Mouse (Mus musculus) pancreas, adult 10 weeks (tissue): ENCODE data around the gene Bbs12. TPM values are rescaled to one million over a fixed set of nuclear protein-coding genes. Genes with fewer than 3 reads are reported as not detected.

Experiments
- polyA plus RNA-seq: library from polyadenylated mRNA; stranded (reverse); fragments of 350-450 nt; fragmentation: Illumina TruSeq; extraction: RNeasy Lipid Tissue Mini Kit (QIAGEN cat#74804); gene quantifications from one replicate; pipeline ENCODE4 v1.2.3, GENCODE M21; 2015; ENCODE audit warnings: low read depth, low replicate concordance; ENCODE audit not compliant: insufficient read depth

Bbs12 gene
- 1.8 TPM for polyA plus RNA-seq

GRCm38 (mm10) chr3:37312370-37312941 is at the start of gene Bbs12, which contains the start of gene Cetn4:
Gene Bbs12 (plus strand): TSS chr3:37312554.
Gene Cetn4 (minus strand): TSS chr3:37312708.

GRCm38 (mm10) chr3:37348221-37349165 is 36.1 kb downstream of the Bbs12 start, which contains the start of gene Fgf2:
Gene Fgf2 (plus strand): TSS chr3:37348346.

Other genes starting within 250 kb of the Bbs12 start
- gene Adad1, start 249.0 kb upstream of the Bbs12 start, polyA plus RNA-seq: not detected
- gene Il2, start 186.6 kb upstream of the Bbs12 start, polyA plus RNA-seq: not detected
- gene Il21, start 79.9 kb upstream of the Bbs12 start, polyA plus RNA-seq: not detected
- gene Cetn4, start 154 bp downstream of the Bbs12 start, polyA plus RNA-seq: not detected
- gene Fgf2, start 35.8 kb downstream of the Bbs12 start, polyA plus RNA-seq: 6.4 TPM
- gene Spata5, start 107.3 kb downstream of the Bbs12 start, polyA plus RNA-seq: 1.2 TPM
- gene Nudt6, start 107.7 kb downstream of the Bbs12 start, polyA plus RNA-seq: not detected